Mouse (Mus musculus) gastrocnemius, adult 18-20 months (tissue): ENCODE results near the gene Gstp3. TPM values are rescaled to one million over a fixed set of nuclear protein-coding genes. Genes with fewer than 3 reads are reported as not detected.

Source experiments
- total RNA-seq, 2 experiments: library from RNA; stranded (reverse); gene quantifications; 2 replicates each; pipeline ENCODE4 v1.2.3; 2021

Gstp3 gene
- total RNA-seq, 2 experiments from 2014 or later = not detected

Other genes with a start within 250 kb of the Gstp3 start
- 1 to 10 TPM; 1.4 to 3.0 TPM for gene Chka, start 207.8 kb downstream of the Gstp3 start, total RNA-seq
- gene Tcirg1, start 152.4 kb downstream of the Gstp3 start, total RNA-seq = 1 to 10 TPM; 2.5 to 4.0 TPM
- 100 to 1,000 TPM; 257 to 270 TPM for gene Ndufs8, start 146.8 kb downstream of the Gstp3 start, total RNA-seq
- under 1 TPM; 0.62 to 0.83 TPM for gene Aldh3b1, start 129.8 kb downstream of the Gstp3 start, total RNA-seq
- gene Unc93b1, start 124.4 kb downstream of the Gstp3 start, total RNA-seq = 1 to 10 TPM; 3.2 to 5.8 TPM
- not detected for gene Aldh3b3, start 100.9 kb downstream of the Gstp3 start, total RNA-seq
- under 1 TPM; 0.14 to 0.26 TPM for gene Aldh3b2, start 87.2 kb downstream of the Gstp3 start, total RNA-seq
- gene Acy3, start 73.0 kb downstream of the Gstp3 start, total RNA-seq = 1 to 10 TPM; 1.3 to 2.0 TPM
- not detected for gene Tbx10, start 66.8 kb downstream of the Gstp3 start, total RNA-seq
- gene Nudt8, start 59.0 kb downstream of the Gstp3 start, total RNA-seq = 10 to 100 TPM; 23.8 to 30.1 TPM
- under 1 TPM; 0.14 to 0.40 TPM for gene Gm49405, start 58.9 kb downstream of the Gstp3 start, total RNA-seq
- gene Doc2g, start 56.3 kb downstream of the Gstp3 start, total RNA-seq = under 1 TPM; 0.82 to 1.00 TPM
- 100 to 1,000 TPM; 423 to 466 TPM for gene Ndufv1, start 46.8 kb downstream of the Gstp3 start, total RNA-seq
- 100 to 1,000 TPM; 480 to 487 TPM for gene Gstp1, start 21.6 kb downstream of the Gstp3 start, total RNA-seq
- 100 to 1,000 TPM; 206 to 226 TPM for gene Gstp2, start 13.5 kb downstream of the Gstp3 start, total RNA-seq
- gene Cabp2, start 22.0 kb upstream of the Gstp3 start, total RNA-seq = not detected
- 10 to 100 TPM; 18.7 to 19.9 TPM for gene Cdk2ap2, start 37.6 kb upstream of the Gstp3 start, total RNA-seq
- gene Pitpnm1, start 40.4 kb upstream of the Gstp3 start, total RNA-seq = 1 to 10 TPM; 2.0 to 3.7 TPM
- 10 to 100 TPM; 82.2 to 84.7 TPM for gene Aip, start 66.3 kb upstream of the Gstp3 start, total RNA-seq
- not detected for gene Gpr152, start 80.2 kb upstream of the Gstp3 start, total RNA-seq
- not detected for gene Cabp4, start 84.5 kb upstream of the Gstp3 start, total RNA-seq
- gene Coro1b, start 89.0 kb upstream of the Gstp3 start, total RNA-seq = 10 to 100 TPM; 11.9 to 13.4 TPM
- gene Ptprcap, start 94.0 kb upstream of the Gstp3 start, total RNA-seq = not detected
- 10 to 100 TPM; 24.8 to 25.9 TPM for gene Rps6kb2, start 103.8 kb upstream of the Gstp3 start, total RNA-seq
- gene Carns1, start 115.9 kb upstream of the Gstp3 start, total RNA-seq = 10 to 100 TPM; 21.8 to 30.3 TPM
- 1 to 10 TPM; 5.5 to 5.9 TPM for gene Tbc1d10c, start 131.7 kb upstream of the Gstp3 start, total RNA-seq
- gene Ppp1ca, start 132.5 kb upstream of the Gstp3 start, total RNA-seq = 100 to 1,000 TPM; 200 to 201 TPM
- 1 to 10 TPM; 2.6 to 2.8 TPM for gene Rad9a, start 142.1 kb upstream of the Gstp3 start, total RNA-seq
- under 1 TPM; 0.34 to 0.47 TPM for gene Clcf1, start 154.7 kb upstream of the Gstp3 start, total RNA-seq
- gene AC109138.7, start 154.8 kb upstream of the Gstp3 start, total RNA-seq = not detected
- gene Pold4, start 172.3 kb upstream of the Gstp3 start, total RNA-seq = 10 to 100 TPM; 16.3 to 17.8 TPM
- 1 to 10 TPM; 2.8 to 3.4 TPM for gene Ssh3, start 209.6 kb upstream of the Gstp3 start, total RNA-seq
- gene Ankrd13d, start 223.6 kb upstream of the Gstp3 start, total RNA-seq = under 1 TPM; 0.16 to 0.81 TPM
- gene Grk2, start 246.7 kb upstream of the Gstp3 start, total RNA-seq = 10 to 100 TPM; 50.7 to 60.8 TPM